Mouse (Mus musculus) embryo, embryonic 9.5 days (tissue): ENCODE results near the gene Dll3.
A peak's percentile ranks its signal among the peaks of the same experiment; 100 is the strongest.

ENCODE experiments used
- DNase-seq: peaks from one replicate; pipeline ENCODE4 v3.0.0-alpha.2; 2017; ENCODE audit errors: extremely low spot score

Dll3 gene

GRCm38 (mm10) chr7:28309737-28310136 is 7.7 kb upstream of the Dll3 start:
- DNase-seq, result no peak

GRCm38 (mm10) chr7:28306216-28306615 is 4.2 kb upstream of the Dll3 start:
- no peak for DNase-seq

- no peak for DNase-seq
These were observed 3.6 kb upstream of the Dll3 start for GRCm38 (mm10) chr7:28305641-28306040.

DNA sequence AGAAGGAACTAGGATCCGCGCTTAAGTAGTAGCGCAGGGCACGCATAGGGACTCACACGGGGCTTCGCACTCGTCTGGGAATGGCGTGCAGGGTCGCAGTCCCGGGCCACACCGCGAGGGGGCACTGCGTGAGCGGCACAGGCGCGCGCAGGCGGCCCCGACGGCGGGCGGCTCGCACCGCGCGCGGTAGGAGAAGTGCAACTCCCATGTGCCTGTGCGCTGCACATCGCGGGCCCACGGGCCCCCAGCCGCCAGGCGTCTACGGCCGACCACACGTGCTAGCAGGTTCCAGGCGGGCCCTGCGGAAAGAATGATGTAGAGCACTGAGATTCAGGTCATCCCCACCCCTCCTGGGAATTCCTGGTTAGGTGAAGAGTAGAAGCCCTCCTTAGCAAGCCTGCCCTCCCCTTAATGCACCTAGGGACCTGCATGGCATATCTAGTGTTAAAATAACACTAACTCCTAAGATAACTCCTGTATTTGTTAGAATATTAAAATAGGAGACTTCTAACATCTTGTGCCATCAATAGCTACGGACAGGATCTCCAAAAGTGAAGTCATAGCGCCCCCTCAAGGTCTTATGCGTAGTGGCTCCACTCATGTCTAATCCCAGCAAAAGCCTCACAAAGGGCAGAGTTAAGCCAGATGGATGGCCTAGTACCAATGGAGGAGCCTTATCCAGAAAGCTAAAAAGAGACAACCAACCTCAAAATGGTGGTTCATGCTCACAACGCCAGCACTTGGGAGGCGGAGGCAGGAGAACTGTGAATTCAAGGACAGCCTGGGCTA is 3.0 kb downstream of the Dll3 start:
- peak; percentile 64 for DNase-seq

DNA sequence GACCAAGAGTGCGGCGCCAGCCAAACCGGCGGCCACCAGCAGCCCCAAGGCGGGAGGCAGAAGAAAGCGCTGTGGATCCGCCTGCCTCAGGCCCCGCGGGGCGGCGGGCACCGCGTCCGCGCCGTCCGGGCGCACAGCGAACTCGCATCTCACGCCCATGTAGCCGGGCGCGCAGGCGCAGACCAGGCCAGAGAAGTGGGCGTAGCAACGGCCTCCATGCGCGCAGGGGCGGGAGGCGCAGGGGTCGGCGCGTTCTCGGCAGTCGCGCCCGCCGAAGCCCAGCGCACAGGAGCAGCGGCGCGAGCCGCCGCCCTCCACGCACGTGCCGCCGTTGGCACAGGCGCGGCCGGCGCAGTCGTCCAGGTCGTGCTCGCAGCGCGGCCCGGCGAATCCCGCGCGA is 7.6 kb downstream of the Dll3 start:
- peak; percentile 69 for DNase-seq

DNA sequence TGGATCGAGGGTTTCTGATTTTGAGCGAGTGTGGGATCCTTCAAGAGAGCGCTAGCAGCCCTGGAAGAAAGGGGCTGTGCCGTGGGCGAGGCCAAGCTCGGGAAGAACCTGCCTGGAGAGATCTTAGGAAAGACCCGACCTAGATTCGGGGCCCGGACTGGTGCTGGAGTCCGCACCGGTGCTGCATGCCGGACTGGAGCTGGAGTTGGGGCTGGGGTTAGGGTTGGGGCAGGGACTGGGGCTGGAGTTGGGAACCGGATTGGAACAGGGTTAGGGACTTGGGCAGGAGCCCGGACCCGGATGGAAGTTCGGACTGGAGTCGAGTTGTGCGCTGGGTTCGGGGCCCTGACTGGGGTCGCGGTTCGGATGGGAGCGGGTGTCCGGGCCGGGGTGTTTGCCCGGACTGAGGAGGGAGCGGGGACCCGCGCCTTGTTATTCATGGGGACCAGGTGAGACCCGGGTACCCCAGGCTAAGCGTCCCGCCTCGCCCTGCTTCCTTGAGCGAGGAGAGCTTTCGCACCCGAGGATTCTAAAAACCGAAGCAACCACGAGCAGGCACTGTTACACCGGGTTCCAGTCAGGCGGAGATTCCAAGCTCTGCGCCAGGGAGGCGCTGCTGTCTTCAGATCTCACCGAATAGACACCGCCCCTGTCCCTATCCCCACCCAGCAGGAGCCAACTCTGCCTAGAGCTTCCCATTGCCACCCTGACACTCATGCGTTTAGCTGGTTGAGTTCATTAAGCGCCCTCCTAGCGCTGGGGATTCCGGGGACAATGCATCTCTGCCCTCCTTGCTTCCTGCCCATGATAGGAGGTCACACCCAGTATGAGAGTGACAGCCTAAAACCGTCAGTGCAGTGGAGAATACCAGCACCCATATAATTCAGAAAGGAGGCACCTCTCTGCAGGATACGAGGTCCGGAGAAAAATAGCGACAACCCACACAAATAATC is 11.1 kb downstream of the Dll3 start, which contains the start of gene Selenov:
Gene Selenov (minus strand): TSS at position 549 of the 953 bp plus-strand sequence.
- DNase-seq, result peak; percentile 64

DNA sequence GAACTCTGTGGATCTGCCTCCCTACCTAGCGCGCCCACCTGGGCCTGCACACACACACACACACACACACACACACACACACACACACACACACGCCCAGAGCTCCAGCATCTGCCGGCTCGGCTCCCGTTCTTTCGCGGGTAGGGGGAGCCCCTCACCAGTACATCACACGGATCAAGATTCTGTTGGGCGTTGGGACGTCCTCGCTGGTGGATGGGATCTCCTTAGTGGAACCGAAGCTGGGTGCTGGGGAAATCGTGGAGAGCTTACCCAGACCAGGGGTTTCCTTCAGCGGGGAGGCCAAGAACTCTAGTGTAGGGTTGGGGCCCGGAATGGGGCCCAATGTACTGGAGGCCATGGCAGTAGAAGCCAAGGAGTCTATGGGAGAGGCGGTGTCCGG is 11.9 kb downstream of the Dll3 start:
- DNase-seq, result peak; percentile 45

GRCm38 (mm10) chr7:28280630-28281029 is 21.4 kb downstream of the Dll3 start:
- no peak for DNase-seq

DNA sequence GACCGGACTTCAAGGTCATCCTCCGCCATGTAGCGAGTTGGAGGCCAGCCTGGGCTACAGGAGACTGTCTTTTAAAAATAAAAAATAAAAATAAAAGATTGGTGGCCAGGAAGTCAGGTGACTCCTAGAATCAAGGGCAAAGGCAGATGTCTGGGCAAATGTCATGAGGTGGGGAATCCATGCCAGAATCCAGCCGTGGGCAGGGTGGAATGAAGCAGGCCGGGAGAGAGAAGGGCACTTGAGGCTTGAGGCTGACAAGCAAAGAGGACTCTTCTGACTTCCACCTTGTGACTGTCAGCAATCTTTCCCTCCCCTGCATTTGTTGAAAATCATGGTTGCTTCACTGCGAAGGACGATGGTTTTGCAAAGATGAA is 23.8 kb downstream of the Dll3 start:
- DNase-seq, result no peak

DNA sequence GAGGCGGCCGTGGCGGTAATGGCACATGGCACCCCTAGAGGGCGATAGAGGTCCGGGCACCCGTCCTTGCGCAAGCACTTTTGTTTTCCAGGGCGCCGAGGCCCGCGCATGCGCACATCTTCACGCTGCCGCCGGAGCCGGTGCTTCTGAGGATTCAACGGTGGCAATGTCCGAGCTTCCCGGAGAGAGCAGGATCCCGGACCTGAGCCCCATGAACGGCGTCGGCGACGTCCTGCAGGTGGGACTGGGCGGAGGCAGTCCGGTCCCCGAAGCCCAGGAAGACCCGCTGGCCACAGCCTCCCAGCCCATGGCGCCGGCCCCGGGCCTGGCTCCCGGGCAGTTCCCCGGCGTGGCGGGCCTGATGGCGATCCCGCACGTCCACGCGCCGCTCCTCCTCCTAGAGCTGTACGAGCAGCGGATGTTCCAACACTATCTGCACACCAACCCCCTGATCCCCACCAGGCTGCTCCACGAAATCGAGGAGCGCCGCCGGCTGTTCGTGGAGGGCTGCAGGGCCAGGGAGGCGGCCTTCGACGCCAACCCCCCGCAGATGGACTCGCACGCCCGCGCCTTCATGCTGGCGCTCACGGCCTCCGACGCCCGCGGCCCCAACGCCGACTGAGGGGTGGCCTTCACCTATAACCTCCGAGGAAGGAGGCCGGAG is 24.3 kb downstream of the Dll3 start, which contains the start of gene Eid2b:
Gene Eid2b (plus strand): TSS at position 125 of the 664 bp plus-strand sequence.
- peak; percentile 94 for DNase-seq

GRCm38 (mm10) chr7:28277237-28277614 is 24.8 kb downstream of the Dll3 start:
- no peak for DNase-seq

GRCm38 (mm10) chr7:28271761-28272160 is 30.3 kb downstream of the Dll3 start:
- no peak for DNase-seq

DNA sequence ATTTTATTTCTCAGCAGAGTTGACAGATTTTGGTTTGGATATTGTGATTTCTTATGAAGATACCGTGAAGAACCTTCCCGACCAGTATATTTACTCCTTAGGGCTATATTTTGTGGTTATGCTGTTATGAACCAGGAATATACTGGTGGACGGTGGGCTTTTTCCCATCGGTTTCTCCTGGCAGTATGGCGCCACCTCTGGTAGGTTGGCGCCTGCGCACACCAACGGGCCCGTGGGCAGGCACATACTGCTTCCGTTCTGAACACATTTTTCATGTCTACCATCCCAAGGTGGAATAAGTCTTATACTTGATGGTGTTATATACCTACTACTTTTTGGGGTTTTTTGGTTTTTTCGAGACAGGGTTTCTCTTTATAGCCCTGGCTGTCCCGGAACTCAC is 32.7 kb downstream of the Dll3 start:
- DNase-seq, result no peak

- no peak for DNase-seq
These were observed 33.5 kb downstream of the Dll3 start for GRCm38 (mm10) chr7:28268576-28268975.

DNA sequence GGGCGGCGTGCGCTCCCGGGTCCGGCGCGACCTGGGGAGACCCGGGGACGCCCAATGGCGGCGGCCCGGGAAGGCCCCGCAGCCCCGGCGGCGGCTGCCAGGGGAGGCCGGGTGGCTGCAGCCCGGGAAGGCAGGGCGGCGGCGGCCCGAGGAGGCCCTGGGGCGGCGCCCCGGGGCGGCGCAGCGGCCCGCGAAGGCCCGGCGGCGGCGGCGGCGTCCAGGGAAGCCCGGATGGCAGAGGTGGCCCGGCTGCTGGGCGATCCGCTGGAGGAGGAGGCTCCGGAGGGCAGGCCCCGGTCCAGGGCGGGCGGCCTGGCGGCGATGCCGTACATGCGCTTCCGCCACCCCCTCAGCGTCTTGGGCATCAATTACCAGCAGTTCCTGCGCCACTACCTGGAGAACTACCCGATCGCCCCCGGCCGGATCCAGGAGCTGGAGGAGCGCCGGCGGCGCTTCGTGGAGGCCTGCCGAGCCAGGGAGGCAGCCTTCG is 34.0 kb downstream of the Dll3 start:
- peak; percentile 72 for DNase-seq

GRCm38 (mm10) chr7:28267129-28268041 is 34.7 kb downstream of the Dll3 start, which contains the start of gene Eid2:
Gene Eid2, plus strand, starts transcription at chr7:28267881.
- DNase-seq, result peak; percentile 81

GRCm38 (mm10) chr7:28265391-28265790 is 36.6 kb downstream of the Dll3 start:
- DNase-seq, result no peak

DNA sequence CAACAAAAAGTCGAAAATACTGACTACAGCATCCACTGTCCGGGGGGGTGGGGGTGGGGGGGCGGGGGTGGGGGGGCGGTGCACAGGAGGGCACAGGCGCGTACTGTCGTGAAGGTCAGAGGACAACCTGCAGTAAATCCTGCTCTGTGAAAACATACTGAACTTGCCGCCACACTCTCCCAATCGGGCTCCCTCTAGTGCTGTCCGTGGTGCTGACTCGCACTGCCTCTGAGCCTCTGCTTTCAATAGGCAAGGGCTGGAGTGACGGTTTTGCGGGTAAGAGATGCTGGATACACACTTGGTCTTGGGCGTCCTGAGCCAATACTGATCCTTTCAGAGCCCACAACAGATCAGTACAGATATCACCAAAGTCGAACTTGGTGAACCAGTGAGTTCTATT is 38.3 kb downstream of the Dll3 start:
- DNase-seq, result peak; percentile 72

- DNase-seq, result no peak
These were observed 39.2 kb downstream of the Dll3 start for GRCm38 (mm10) chr7:28262861-28263260.

- DNase-seq, result no peak
These were observed 46.6 kb downstream of the Dll3 start for GRCm38 (mm10) chr7:28255476-28255875.

DNA sequence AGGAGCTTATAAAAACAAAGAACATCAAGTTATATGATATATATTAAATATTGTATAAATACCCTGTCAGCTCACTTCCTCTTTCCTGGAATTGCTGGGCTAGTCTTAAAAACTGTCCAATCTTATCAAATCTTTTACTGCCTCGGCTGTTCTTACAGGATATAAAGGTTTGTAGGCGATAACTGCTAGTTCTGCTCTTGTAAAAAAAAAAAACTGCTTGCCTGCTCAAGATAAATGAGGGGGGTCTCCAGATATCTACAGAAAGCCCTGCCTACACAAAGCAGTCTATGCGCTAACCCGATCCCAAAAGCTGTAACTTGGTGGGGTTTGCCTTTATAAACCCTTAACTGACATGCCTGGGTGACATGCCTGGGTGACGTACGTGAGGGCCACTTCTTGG is 47.4 kb downstream of the Dll3 start:
- DNase-seq, result no peak
